Mouse (Mus musculus) adrenal gland, adult 18-20 months (tissue): ENCODE measurements at regions not wholly inside any gene's neighbourhood (a gene's known extent, or its start where the extent isn't known, plus 50 kb on each side); places are given as distances from the start of the nearest gene placed in this dataset.

Experiments
- DNase-seq, 2 experiments: peaks; one replicate each; pipeline ENCODE4 v3.0.0; 2021 to 2022; ENCODE audit warnings: low spot score in 2 of 2

- DNase-seq: no peak
Observed at GRCm38 (mm10) chr9:23125761-23126704, 96.8 kb upstream of the Bmper start.

- DNase-seq: no peak
Observed at GRCm38 (mm10) chr9:23127338-23128017, 95.4 kb upstream of the Bmper start.

GRCm38 (mm10) chr9:23128018-23128369, 94.9 kb upstream of the Bmper start:
- DNase-seq: no peak

- DNase-seq: no peak
Observed at GRCm38 (mm10) chr9:23134006-23134405, 88.9 kb upstream of the Bmper start.

- DNase-seq: no peak
Observed at GRCm38 (mm10) chr9:23134421-23135118, 88.3 kb upstream of the Bmper start.

GRCm38 (mm10) chr9:23136511-23136910, 86.4 kb upstream of the Bmper start:
- no peak for DNase-seq

GRCm38 (mm10) chr9:23137682-23138210, 85.1 kb upstream of the Bmper start:
- DNase-seq: no peak

GRCm38 (mm10) chr9:23139580-23140162, 83.2 kb upstream of the Bmper start:
- DNase-seq: no peak

GRCm38 (mm10) chr9:23144281-23144680, 78.6 kb upstream of the Bmper start:
- no peak for DNase-seq

- DNase-seq: no peak
Observed at GRCm38 (mm10) chr9:23150338-23150737, 72.5 kb upstream of the Bmper start.

GRCm38 (mm10) chr9:23150874-23151273, 72.0 kb upstream of the Bmper start:
- no peak for DNase-seq

GRCm38 (mm10) chr9:23151953-23152490, 70.9 kb upstream of the Bmper start:
- no peak for DNase-seq

- peak in 1 of 2 experiments; percentile 21 for DNase-seq
Observed at GRCm38 (mm10) chr9:23156820-23157570, 65.9 kb upstream of the Bmper start.

- no peak for DNase-seq
Observed at GRCm38 (mm10) chr9:23158499-23158898, 64.4 kb upstream of the Bmper start.

GRCm38 (mm10) chr9:23161346-23161745, 61.5 kb upstream of the Bmper start:
- no peak for DNase-seq

GRCm38 (mm10) chr9:23167056-23167591, 55.8 kb upstream of the Bmper start:
- DNase-seq: no peak

GRCm38 (mm10) chr9:23167716-23168115, 55.2 kb upstream of the Bmper start:
- no peak for DNase-seq

GRCm38 (mm10) chr9:23168149-23168548, 54.7 kb upstream of the Bmper start:
- no peak for DNase-seq

- DNase-seq: no peak
Observed at GRCm38 (mm10) chr9:23171361-23171760, 51.5 kb upstream of the Bmper start.
